Comparison of ENCODE assay signal across 37 mouse cellular contexts in genomic region chr2:65005044-65005443, GRCm38 (mm10). TPM values are rescaled to one million over a fixed set of nuclear protein-coding genes. Genes with fewer than 3 reads are reported as not detected.
"Had no signal": no experiment of that assay in that cellular context is flagged by ENCODE, and none has a peak within 500 bp of the region (broad histone marks: within the 10 kb centered on the region; RNA-seq: fewer than 3 reads in every experiment).

No protein-coding gene starts in this region.

- H3K4me2 ChIP-seq: heart, embryonic 11.5 days; heart, embryonic 12.5 days; heart, embryonic 13.5 days; heart, embryonic 15.5 days; hindbrain, embryonic 12.5 days; hindbrain, embryonic 13.5 days; hindbrain, embryonic 14.5 days; hindbrain, embryonic 15.5 days; intestine, embryonic 15.5 days; kidney, embryonic 15.5 days had no signal

- H3K36me3 ChIP-seq: heart, embryonic 10.5 days; heart, embryonic 12.5 days; heart, embryonic 13.5 days; heart, embryonic 15.5 days; hindbrain, embryonic 10.5 days; hindbrain, embryonic 12.5 days; hindbrain, embryonic 13.5 days; hindbrain, embryonic 15.5 days; intestine, embryonic 15.5 days; kidney, embryonic 15.5 days had no signal

- H3K4me3 ChIP-seq: heart, adult 2 months; heart, embryonic 10.5 days; heart, embryonic 12.5 days; heart, embryonic 13.5 days; heart, embryonic 15.5 days; hindbrain, embryonic 10.5 days; hindbrain, embryonic 12.5 days; hindbrain, embryonic 13.5 days; hindbrain, embryonic 15.5 days; intestine, embryonic 15.5 days; kidney, embryonic 15.5 days had no signal

- H3K27me3 ChIP-seq: heart, embryonic 12.5 days; heart, embryonic 13.5 days; heart, embryonic 15.5 days; hindbrain, embryonic 12.5 days; hindbrain, embryonic 13.5 days; hindbrain, embryonic 15.5 days; intestine, embryonic 15.5 days; kidney, embryonic 15.5 days had no signal

- H3K4me1 ChIP-seq: hindbrain, embryonic 10.5 days; hindbrain, embryonic 12.5 days; hindbrain, embryonic 13.5 days; hindbrain, embryonic 15.5 days; intestine, embryonic 15.5 days; kidney, embryonic 15.5 days had no signal

- H3K27ac ChIP-seq: heart, adult 2 months; heart, embryonic 10.5 days; heart, embryonic 13.5 days; heart, embryonic 15.5 days; hindbrain, embryonic 10.5 days; hindbrain, embryonic 12.5 days; hindbrain, embryonic 13.5 days; hindbrain, embryonic 14.5 days; hindbrain, embryonic 15.5 days; hindbrain, postnatal 0 days; intestine, embryonic 15.5 days; kidney, embryonic 15.5 days; kidney, postnatal 0 days had no signal

- H3K9ac ChIP-seq: heart, embryonic 12.5 days; heart, embryonic 13.5 days; heart, embryonic 15.5 days; hindbrain, embryonic 12.5 days; hindbrain, embryonic 13.5 days; hindbrain, embryonic 14.5 days; hindbrain, embryonic 15.5 days; intestine, embryonic 15.5 days; kidney, embryonic 15.5 days had no signal

- H3K9me3 ChIP-seq: heart, embryonic 10.5 days; heart, embryonic 12.5 days; heart, embryonic 13.5 days; heart, embryonic 15.5 days; hindbrain, embryonic 10.5 days; hindbrain, embryonic 12.5 days; hindbrain, embryonic 13.5 days; hindbrain, embryonic 15.5 days; intestine, embryonic 15.5 days; kidney, embryonic 15.5 days had no signal

- DNase-seq: heart, adult 18-20 months; heart, adult 2 months; heart, postnatal 10 days; heart, postnatal 14 days; heart, postnatal 36 days; heart, postnatal 4 days; kidney, adult 11 months; kidney, adult 18-20 months; kidney, adult 2 months; kidney, adult 8-10 months; kidney, adult 9 months; kidney, postnatal 10 days; kidney, postnatal 14 days; kidney, postnatal 25 days; kidney, postnatal 36 days; kidney, postnatal 4 days; layer of hippocampus, adult 9-11 months; layer of hippocampus, postnatal 36 days had no signal

- ATAC-seq: hindbrain, embryonic 16.5 days; hindbrain, postnatal 0 days; inflammation-experienced regulatory T-cells, adult 6 months; intestine, embryonic 15.5 days; intestine, embryonic 16.5 days; intestine, postnatal 0 days had no signal

RNA-seq across cellular contexts. Expression of gene Grb14, which starts 19.7 kb away (rescaled TPM):
- total RNA-seq: hematopoietic stem cell, adult 5-6 weeks had no signal
- polyA plus RNA-seq: inflammation-experienced regulatory T-cells, adult 6 months had no signal
